Mouse (Mus musculus) stomach, embryonic 16.5 days (tissue): Measurements from ENCODE around the gene Gck. TPM values are rescaled to one million over a fixed set of nuclear protein-coding genes. Genes with fewer than 3 reads are reported as not detected.

Experiments
- ATAC-seq: fragments of 200-750 bp; cut with Nextera tagmentation; 2 replicates; pipeline ENCODE4 v1.8.0; 2017; ENCODE audit warnings: moderate number of reproducible peaks, moderate TSS enrichment; ENCODE audit not compliant: insufficient read depth, low FRiP score
- H3K27ac ChIP-seq: fragments of 300-500 bp; sonication (generic); 2 replicates; pipeline ENCODE4 v1.5.1; 2014; ENCODE audit warnings: low read length
- H3K27me3 ChIP-seq: fragments of 300-500 bp; sonication (generic); 2 replicates; pipeline ENCODE4 v1.6.1; 2014; ENCODE audit warnings: low read length, control low read depth, mixed read lengths; ENCODE audit not compliant: control insufficient read depth, insufficient read depth
- H3K36me3 ChIP-seq: fragments of 300-500 bp; sonication (generic); 2 replicates; pipeline ENCODE4 v1.6.1; 2014; ENCODE audit warnings: low read length; ENCODE audit not compliant: control insufficient read depth, insufficient read depth
- H3K4me1 ChIP-seq: fragments of 300-500 bp; sonication (generic); 2 replicates; pipeline ENCODE4 v1.6.1; 2014; ENCODE audit warnings: low read length, control low read depth, mixed read lengths; ENCODE audit not compliant: control insufficient read depth, insufficient read depth
- H3K4me2 ChIP-seq: fragments of 300-500 bp; sonication (generic); 2 replicates; pipeline ENCODE4 v1.6.1; 2014; ENCODE audit warnings: low read depth, low read length, mixed read lengths
- H3K4me3 ChIP-seq: fragments of 300-500 bp; sonication (generic); replicated peaks from 2 replicates; pipeline ENCODE4 v1.5.1; 2014; ENCODE audit warnings: mild to moderate bottlenecking, low read length
- H3K9ac ChIP-seq: fragments of 300-500 bp; sonication (generic); 2 replicates; pipeline ENCODE4 v1.6.1; 2014; ENCODE audit warnings: low read length
- H3K9me3 ChIP-seq: fragments of 300-500 bp; sonication (generic); replicated peaks from 2 replicates; pipeline ENCODE4 v1.6.1; 2016; ENCODE audit warnings: low read length, control low read depth; ENCODE audit not compliant: control insufficient read depth
- WGBS: fragments of 180-500 bp; shearing (Covaris S2); extraction: QIAGEN DNeasy Blood & Tissue Kit; methylation state at CpG from one replicate; pipeline ENCODE4 v1.1.7; 2014; 5-methylcytosine and 5-hydroxymethylcytosine counted together
- polyA plus RNA-seq: library from polyadenylated mRNA; unstranded; fragments of >200 nt; fragmentation: Nextera tagmentation; extraction: Ambion mirVana; gene quantifications from 2 replicates; pipeline ENCODE4 v1.2.1, GENCODE M21; 2015

Gck gene
- polyA plus RNA-seq, 1 experiment from 2014 or later, result 3.5 TPM

DNA sequence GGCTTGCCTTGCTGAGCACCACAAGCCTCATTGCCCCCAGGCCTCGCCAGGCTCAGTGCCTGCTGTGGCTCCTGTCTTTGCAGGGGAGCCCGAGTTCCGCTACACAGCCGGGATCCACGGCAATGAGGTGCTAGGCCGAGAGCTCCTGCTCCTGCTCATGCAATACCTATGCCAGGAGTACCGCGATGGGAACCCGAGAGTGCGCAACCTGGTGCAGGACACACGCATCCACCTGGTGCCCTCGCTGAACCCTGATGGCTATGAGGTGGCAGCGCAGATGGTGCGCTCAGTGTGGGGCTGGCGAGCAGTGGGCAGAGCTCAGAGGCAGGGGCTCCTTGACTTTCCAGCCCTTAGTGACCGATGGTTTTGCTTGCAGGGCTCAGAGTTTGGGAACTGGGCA is 80.5 kb downstream of the Gck start:
- Histone ChIP-seq H3K27me3 (no peaks in the 10 kb centered on the region), H3K9me3 (no peaks in the 10 kb centered on the region), H3K4me3 (no peak overlapping the region), H3K4me2 (no peak overlapping the region), H3K27ac (no peak overlapping the region), H3K4me1 (no peaks in the 10 kb centered on the region), H3K9ac (no peak overlapping the region), H3K36me3 (peaks cover 13% of the 10 kb centered on the region)
- ATAC-seq, result no peak
- 90% methylated on average over 16 of the region's 16 CpGs for WGBS

DNA sequence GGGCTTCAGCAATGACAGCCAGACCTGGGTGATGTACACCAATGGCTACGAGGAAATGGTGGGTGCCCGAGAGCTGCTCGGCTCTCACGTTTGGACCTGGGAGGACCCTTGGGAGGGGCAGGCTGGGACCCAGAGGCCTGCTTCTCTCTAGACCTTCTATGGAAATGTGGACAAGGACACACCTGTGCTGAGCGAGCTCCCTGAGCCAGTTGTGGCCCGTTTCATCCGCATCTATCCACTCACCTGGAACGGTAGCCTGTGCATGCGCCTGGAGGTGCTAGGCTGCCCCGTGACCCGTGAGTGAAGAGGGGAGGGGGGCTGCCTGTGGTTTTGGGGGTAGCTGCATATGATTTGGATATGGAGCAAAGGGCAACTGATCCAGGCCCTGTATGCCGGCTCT is 81.6 kb downstream of the Gck start:
- WGBS, result 89% methylated on average over 12 of the region's 12 CpGs
- Histone ChIP-seq H3K4me3 (no peak overlapping the region), H3K9ac (no peak overlapping the region), H3K27me3 (no peaks in the 10 kb centered on the region), H3K36me3 (peaks cover 13% of the 10 kb centered on the region), H3K27ac (no peak overlapping the region), H3K4me1 (no peaks in the 10 kb centered on the region), H3K4me2 (no peak overlapping the region), H3K9me3 (no peaks in the 10 kb centered on the region)
- ATAC-seq, result no peak

DNA sequence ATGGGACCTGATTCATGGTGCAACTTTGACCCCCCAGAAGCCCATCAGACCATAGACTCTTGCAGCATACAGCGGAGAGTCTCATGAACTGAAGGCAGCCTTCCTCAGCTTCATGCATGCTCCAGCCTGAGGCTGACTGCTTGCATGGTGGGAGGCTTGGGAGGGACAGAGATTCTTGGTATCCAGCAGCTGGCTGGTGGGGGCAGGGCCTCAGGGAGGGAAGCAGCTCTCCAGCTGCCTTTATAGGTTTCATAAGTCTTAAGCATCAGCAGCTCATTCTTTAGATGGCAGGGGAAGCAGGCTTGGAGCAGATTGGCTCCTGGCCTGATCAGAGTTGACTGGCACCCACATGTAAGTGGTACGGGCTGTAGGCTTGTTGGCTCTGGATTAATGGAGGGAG is 82.7 kb downstream of the Gck start:
- H3K36me3 ChIP-seq, result peaks cover 6% of the 10 kb centered on the region
- no peak overlapping the region for H3K27ac ChIP-seq
- H3K27me3 ChIP-seq, result no peaks in the 10 kb centered on the region
- no peaks in the 10 kb centered on the region for H3K9me3 ChIP-seq
- no peaks in the 10 kb centered on the region for H3K4me1 ChIP-seq
- no peak overlapping the region for H3K4me2 ChIP-seq
- no peak overlapping the region for H3K9ac ChIP-seq
- 79% methylated on average over 2 of the region's 2 CpGs for WGBS
- no peak overlapping the region for H3K4me3 ChIP-seq
- no peak for ATAC-seq

DNA sequence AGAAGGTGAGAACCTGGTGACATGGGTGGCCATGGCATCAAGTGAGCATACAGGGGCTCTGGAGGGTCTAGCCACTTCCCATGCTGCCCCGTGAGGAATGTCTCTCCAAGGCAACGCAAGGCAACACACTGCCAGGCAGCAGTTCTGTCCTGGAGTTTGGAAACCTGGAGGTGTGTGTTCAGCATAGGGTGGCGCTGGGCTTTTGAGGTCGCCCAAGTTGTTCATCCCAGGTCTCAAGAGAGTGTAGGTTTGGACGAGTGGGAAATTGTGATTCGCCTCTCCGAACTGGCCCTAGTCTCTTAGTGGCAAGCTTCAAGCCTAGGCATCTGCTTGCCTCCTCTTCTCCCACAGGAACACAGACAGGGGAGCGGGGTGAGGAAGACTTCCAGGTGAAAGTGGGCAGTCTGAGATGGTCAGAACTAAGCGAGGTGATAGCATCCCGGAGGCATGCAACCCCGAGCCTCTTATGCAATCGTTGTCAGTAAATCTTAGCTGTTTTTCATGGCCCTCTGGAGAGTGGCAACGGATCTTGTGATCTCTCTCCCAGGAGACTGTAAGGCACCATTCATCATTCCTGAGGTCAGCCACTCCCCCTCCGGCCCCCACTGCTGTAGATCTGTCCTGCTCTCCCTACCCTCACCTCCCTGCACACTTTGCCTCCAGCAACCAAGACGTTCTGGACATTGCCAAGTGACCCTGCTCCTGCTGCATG is 87.3 kb downstream of the Gck start:
- H3K4me2 ChIP-seq, result peak overlapping the region; percentile 74
- peak overlapping the region; percentile 76 for H3K9ac ChIP-seq
- no peaks in the 10 kb centered on the region for H3K9me3 ChIP-seq
- 16% methylated on average over 15 of the region's 15 CpGs for WGBS
- no peaks in the 10 kb centered on the region for H3K36me3 ChIP-seq
- peaks cover 3% of the 10 kb centered on the region for H3K4me1 ChIP-seq
- ATAC-seq, result no peak; the same call in 1 of the 2 replicates
- peak overlapping the region; percentile 57 for H3K4me3 ChIP-seq
- H3K27me3 ChIP-seq, result 0 out of 2 replicates have a peak, but pooled peaks cover 3% of the 10 kb centered on the region
- no peak overlapping the region for H3K27ac ChIP-seq

DNA sequence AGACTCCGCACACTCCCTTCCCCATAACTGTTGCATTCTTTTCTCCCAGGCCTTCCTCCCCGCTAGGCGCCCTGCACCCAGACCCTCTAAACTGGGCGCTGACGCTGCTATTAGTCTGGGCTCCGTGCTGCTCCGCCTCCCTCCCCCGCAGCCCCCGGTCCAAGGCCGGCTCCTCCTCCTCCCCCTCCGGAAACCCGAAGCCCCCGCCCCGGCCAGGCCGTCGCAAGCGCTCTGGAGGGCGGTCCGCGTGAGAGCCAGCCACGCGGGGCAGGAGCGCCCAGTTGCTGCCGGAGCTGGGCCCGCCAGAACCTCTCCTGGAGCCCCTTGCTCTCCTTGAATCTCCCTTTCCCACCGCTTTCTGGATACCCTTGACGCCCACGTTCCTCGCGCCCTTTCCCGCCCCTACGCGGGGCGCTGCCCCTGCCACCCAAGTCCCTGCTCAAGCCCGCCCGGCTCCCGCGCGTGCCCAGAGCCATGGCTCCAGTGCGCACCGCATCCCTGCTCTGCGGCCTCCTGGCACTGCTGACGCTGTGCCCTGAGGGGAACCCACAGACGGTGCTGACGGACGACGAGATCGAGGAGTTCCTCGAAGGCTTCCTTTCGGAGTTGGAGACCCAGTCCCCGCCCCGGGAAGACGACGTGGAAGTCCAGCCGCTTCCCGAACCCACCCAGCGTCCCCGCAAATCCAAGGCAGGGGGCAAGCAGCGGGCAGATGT is 88.0 kb downstream of the Gck start, which contains the start of gene Aebp1:
Aebp1 (plus strand) TSS at position 270 of the 716 bp plus-strand sequence.
- peak; percentile 82; the same call in 1 of the 2 replicates for ATAC-seq
- 2% methylated on average over 59 of the region's 59 CpGs for WGBS
- Histone ChIP-seq H3K4me3 (peak within 1 kb of the TSS; percentile 57), H3K9ac (peak within 1 kb of the TSS; percentile 76), H3K36me3 (no peaks in the 10 kb centered on the region), H3K4me2 (peak within 1 kb of the TSS; percentile 74), H3K4me1 (peaks cover 3% of the 10 kb centered on the region), H3K9me3 (no peaks in the 10 kb centered on the region), H3K27ac (0 out of 2 replicates have a peak within 1 kb of the TSS, but pooled peaks have one; percentile 20), H3K27me3 (0 out of 2 replicates have a peak, but pooled peaks cover 3% of the 10 kb centered on the region)

DNA sequence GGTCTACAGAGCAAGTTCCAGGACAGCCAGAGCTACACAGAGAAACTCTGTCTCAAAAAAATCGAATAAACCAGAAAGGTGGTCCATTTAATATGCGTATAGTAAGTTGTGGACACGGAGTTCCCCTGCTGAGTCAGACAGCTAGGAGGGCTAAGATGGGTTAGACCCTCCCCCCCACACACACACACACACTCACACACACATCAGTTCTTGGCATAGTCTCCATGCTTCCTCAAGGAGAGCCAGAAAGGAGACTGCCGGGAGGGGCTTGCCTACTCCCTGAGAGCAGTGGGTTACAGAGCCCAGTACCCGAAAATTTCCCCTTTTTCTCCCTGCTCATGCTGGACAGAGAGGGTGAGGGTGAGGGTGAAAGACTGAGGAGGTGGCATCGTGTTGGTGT is 89.2 kb downstream of the Gck start:
- Histone ChIP-seq H3K27ac (no peak overlapping the region), H3K4me1 (peaks cover 8% of the 10 kb centered on the region), H3K27me3 (0 out of 2 replicates have a peak, but pooled peaks cover 3% of the 10 kb centered on the region), H3K36me3 (no peaks in the 10 kb centered on the region), H3K9me3 (no peaks in the 10 kb centered on the region), H3K4me3 (no peak overlapping the region), H3K9ac (no peak overlapping the region), H3K4me2 (no peak overlapping the region)
- ATAC-seq, result no peak
- 49% methylated on average over 6 of the region's 6 CpGs for WGBS

DNA sequence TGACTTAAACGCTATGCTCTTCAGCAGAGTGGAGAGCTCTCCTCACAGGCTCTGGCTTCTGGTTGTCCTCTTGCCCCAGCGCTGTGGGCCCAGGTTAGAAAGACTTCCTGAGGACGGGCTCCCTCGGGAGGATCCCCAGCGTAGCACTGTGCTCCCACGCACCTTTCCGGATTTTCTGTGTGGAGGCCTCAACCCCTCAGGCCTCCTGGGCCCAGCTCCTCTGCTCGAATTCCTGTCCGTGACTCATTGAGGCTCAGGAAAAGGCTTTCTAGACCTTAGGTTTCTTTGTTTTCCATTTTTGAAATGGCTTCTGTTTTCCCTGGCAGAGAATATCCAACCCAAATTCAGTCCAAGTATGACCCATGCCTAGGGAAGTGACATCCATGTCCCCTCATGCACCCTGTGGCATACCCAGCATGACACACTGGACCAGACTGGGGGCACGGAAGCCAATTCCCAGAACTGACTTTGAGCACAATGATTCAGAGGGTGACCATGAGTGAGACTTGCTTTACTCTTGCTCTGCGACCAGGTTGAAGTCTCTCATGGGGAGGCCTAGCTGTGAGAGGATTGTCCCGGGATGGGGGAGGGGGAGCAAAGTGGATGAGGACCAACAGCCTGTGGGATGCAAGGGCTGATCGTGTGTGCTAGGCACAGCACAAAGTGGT is 89.9 kb downstream of the Gck start:
- Histone ChIP-seq H3K4me1 (peaks cover 9% of the 10 kb centered on the region), H3K4me3 (no peak overlapping the region), H3K9me3 (no peaks in the 10 kb centered on the region), H3K9ac (no peak overlapping the region), H3K36me3 (no peaks in the 10 kb centered on the region), H3K4me2 (no peak overlapping the region), H3K27me3 (0 out of 2 replicates have a peak, but pooled peaks cover 3% of the 10 kb centered on the region), H3K27ac (no peak overlapping the region)
- 88% methylated on average over 13 of the region's 13 CpGs for WGBS
- ATAC-seq, result no peak

DNA sequence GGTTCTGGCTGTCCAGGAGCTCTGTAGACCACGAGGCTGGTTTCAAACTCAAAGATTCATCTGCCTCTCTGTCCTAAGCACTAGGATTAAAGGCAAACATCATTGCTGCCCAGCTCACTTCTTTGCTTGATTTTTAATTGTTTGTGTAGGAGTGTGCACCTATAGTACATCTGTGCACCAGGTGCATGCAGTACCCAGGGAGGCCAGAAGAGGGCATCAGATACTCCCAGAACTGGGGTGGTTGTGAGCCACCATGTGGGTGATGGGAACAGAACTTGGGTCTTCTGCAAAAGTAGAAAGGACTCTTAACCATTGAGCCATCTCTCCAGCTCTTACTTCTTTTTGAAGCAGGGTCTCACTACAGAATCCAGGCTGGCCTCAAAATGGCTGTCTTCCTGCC is 91.2 kb downstream of the Gck start:
- 77% methylated on average over 1 of the region's 1 CpGs for WGBS
- no peak overlapping the region for H3K4me3 ChIP-seq
- H3K27ac ChIP-seq, result no peak overlapping the region
- ATAC-seq, result no peak
- no peaks in the 10 kb centered on the region for H3K36me3 ChIP-seq
- H3K9ac ChIP-seq, result no peak overlapping the region
- peaks cover 9% of the 10 kb centered on the region for H3K4me1 ChIP-seq
- H3K27me3 ChIP-seq, result 0 out of 2 replicates have a peak, but pooled peaks cover 3% of the 10 kb centered on the region
- H3K9me3 ChIP-seq, result no peaks in the 10 kb centered on the region
- no peak overlapping the region for H3K4me2 ChIP-seq
